Mouse (Mus musculus) CH12.LX (cell line): Measurements from ENCODE around the gene Hist3h2a. TPM values are rescaled to one million over a fixed set of nuclear protein-coding genes. Genes with fewer than 3 reads are reported as not detected.

Experiments used
- DNase-seq: peaks from one replicate; pipeline ENCODE4 v3.0.0-alpha.2; 2013; ENCODE audit errors: extremely low read depth
- H3K27ac ChIP-seq: 2 replicates; pipeline ENCODE4 v1.5.1; 2012; ENCODE audit warnings: low read depth, mild to moderate bottlenecking, control low read depth, moderate library complexity; ENCODE audit not compliant: insufficient read depth
- H3K27me3 ChIP-seq: replicated peaks from 2 replicates; pipeline ENCODE3; 2012; ENCODE audit warnings: inconsistent platforms
- H3K36me3 ChIP-seq, 2 experiments: replicated peaks in 1 of 2; 2 replicates each; pipeline versions ENCODE3 to v1.6.1; 2012; ENCODE audit warnings: inconsistent platforms in 1 of 2, low read length in 1 of 2, mild to moderate bottlenecking in 1 of 2, mixed read lengths in 1 of 2, moderate library complexity in 1 of 2; ENCODE audit not compliant: control insufficient read depth in 1 of 2, insufficient read depth in 1 of 2
- H3K4me1 ChIP-seq, 2 experiments: 2 replicates each; pipeline ENCODE4 v1.6.1; 2012; ENCODE audit warnings: inconsistent platforms in 1 of 2, moderate library complexity in 1 of 2; ENCODE audit not compliant: insufficient read depth in 2 of 2, control insufficient read depth in 1 of 2
- H3K4me2 ChIP-seq: 2 replicates; pipeline ENCODE4 v1.6.1; 2012; ENCODE audit warnings: low read depth, mild to moderate bottlenecking, control low read depth; ENCODE audit not compliant: poor library complexity, insufficient read depth, severe bottlenecking
- H3K4me3 ChIP-seq, 3 experiments: fragments of 150-350 bp in 1 of 3; sonication (generic) in 1 of 3; replicated peaks in 1 of 3; 2 replicates each; pipeline versions ENCODE3 to v1.5.1; 2011 to 2012; ENCODE audit warnings: low read depth in 2 of 3, low read length in 2 of 3, mild to moderate bottlenecking in 2 of 3, moderate library complexity in 2 of 3, control low read depth in 1 of 3, improper control_type of control experiment in 1 of 3, inconsistent platforms in 1 of 3, mixed read lengths in 1 of 3; ENCODE audit not compliant: poor library complexity in 1 of 3
- H3K79me2 ChIP-seq: replicated peaks from 2 replicates; pipeline ENCODE4 v1.6.1; 2012; ENCODE audit warnings: mild to moderate bottlenecking, moderate library complexity; ENCODE audit not compliant: control insufficient read depth, poor library complexity, insufficient read depth, severe bottlenecking; ENCODE audit errors: extremely low read depth
- H3K9ac ChIP-seq: 2 replicates; pipeline ENCODE4 v1.6.1; 2012; ENCODE audit warnings: low read depth, mild to moderate bottlenecking, control low read depth, moderate library complexity; ENCODE audit not compliant: insufficient read depth
- H3K9me3 ChIP-seq: replicated peaks from 2 replicates; pipeline ENCODE3; 2012; ENCODE audit warnings: low read length, inconsistent platforms, mixed read lengths
- CTCF ChIP-seq, 2 experiments: IDR thresholded peaks in 1 of 2; conservative IDR thresholded peaks in 1 of 2; 2 replicates each; pipeline ENCODE4 v1.5.1; 2011 to 2012; ENCODE audit warnings: low read depth in 2 of 2, low read length in 2 of 2, improper control_type of control experiment in 1 of 2, inconsistent platforms in 1 of 2, mild to moderate bottlenecking in 1 of 2, moderate library complexity in 1 of 2
- ETS1 ChIP-seq: conservative IDR thresholded peaks from 2 replicates; pipeline ENCODE4 v1.6.1; 2012; ENCODE audit warnings: low read depth, mild to moderate bottlenecking, inconsistent platforms, low read length, improper control_type of control experiment, moderate library complexity
- HCFC1 ChIP-seq: IDR thresholded peaks from 2 replicates; pipeline ENCODE4 v1.6.1; 2012; ENCODE audit warnings: low read depth, mild to moderate bottlenecking, inconsistent platforms, low read length, improper control_type of control experiment
- JUN ChIP-seq: IDR thresholded peaks from 2 replicates; pipeline ENCODE4 v1.6.1; 2011; ENCODE audit warnings: low read depth, mild to moderate bottlenecking, low read length, improper control_type of control experiment, moderate library complexity; ENCODE audit not compliant: insufficient read depth
- JUND ChIP-seq: conservative IDR thresholded peaks from 2 replicates; pipeline ENCODE4 v1.6.1; 2011; ENCODE audit warnings: low read depth, low read length, improper control_type of control experiment
- MAFK ChIP-seq: IDR thresholded peaks from 2 replicates; pipeline ENCODE4 v1.6.1; 2011; ENCODE audit warnings: low read length, improper control_type of control experiment; ENCODE audit not compliant: insufficient replicate concordance
- MAX ChIP-seq: IDR thresholded peaks from 2 replicates; pipeline ENCODE4 v1.6.1; 2011; ENCODE audit warnings: low read length, improper control_type of control experiment
- MXI1 ChIP-seq: IDR thresholded peaks from 2 replicates; pipeline ENCODE4 v1.6.1; 2011; ENCODE audit warnings: mild to moderate bottlenecking, low read depth, low read length, improper control_type of control experiment
- MYC ChIP-seq: IDR thresholded peaks from 2 replicates; pipeline ENCODE4 v1.6.1; 2011; ENCODE audit warnings: low read depth, mild to moderate bottlenecking, improper control_type of control experiment, low read length
- RAD21 ChIP-seq: IDR thresholded peaks from 2 replicates; pipeline ENCODE4 v1.6.1; 2011; ENCODE audit warnings: low read depth, mild to moderate bottlenecking, low read length, improper control_type of control experiment, moderate library complexity
- SIN3A ChIP-seq: IDR thresholded peaks from 2 replicates; pipeline ENCODE4 v1.6.1; 2012; ENCODE audit warnings: low read length, improper control_type of control experiment, inconsistent platforms
- TBP ChIP-seq: conservative IDR thresholded peaks from 2 replicates; pipeline ENCODE4 v1.6.1; 2011; ENCODE audit warnings: low read depth, low read length, improper control_type of control experiment
- TCF12 ChIP-seq: IDR thresholded peaks from 2 replicates; pipeline ENCODE4 v1.6.1; 2014; ENCODE audit warnings: low read depth, mild to moderate bottlenecking, inconsistent platforms, low read length, improper control_type of control experiment
- USF2 ChIP-seq: conservative IDR thresholded peaks from 2 replicates; pipeline ENCODE4 v1.6.1; 2011; ENCODE audit warnings: low read depth, low read length, improper control_type of control experiment
- ZKSCAN1 ChIP-seq: IDR thresholded peaks from 2 replicates; pipeline ENCODE4 v1.6.1; 2012; ENCODE audit warnings: low read depth, inconsistent platforms, low read length, improper control_type of control experiment, borderline replicate concordance
- ZMIZ1 ChIP-seq: IDR thresholded peaks from 2 replicates; pipeline ENCODE4 v1.6.1; 2012; ENCODE audit warnings: low read depth, mild to moderate bottlenecking, inconsistent platforms, low read length, improper control_type of control experiment
- ZNF384 ChIP-seq: IDR thresholded peaks from 2 replicates; pipeline ENCODE4 v1.6.1; 2012; ENCODE audit warnings: low read depth, low read length, improper control_type of control experiment, inconsistent platforms
- dilution Hi-C: fragments of 300-500 bp; cut with MboI; formaldehyde crosslinking; loops from 2 replicates; pipeline ENCODE4 v1.14.3; 2020; ENCODE audit warnings: low sequenced_read_pairs; ENCODE audit not compliant: extremely low pct_unique_long_range_greater_than_20kb, extremely low pct_ligation_motif_present
- in situ Hi-C: fragments of 300-500 bp; cut with MboI; formaldehyde crosslinking; loops from 3 replicates; pipeline ENCODE4 v1.14.3; 2019; ENCODE audit warnings: low sequenced_read_pairs, low pct_ligation_motif_present, low pct_unique_long_range_greater_than_20kb, mixed read lengths
- polyA plus RNA-seq: library from polyadenylated mRNA; unstranded; fragments of >175 nt; gene quantifications from 2 replicates; pipeline ENCODE4 v1.2.1, GENCODE M21; 2012; ENCODE audit warnings: low read depth; ENCODE audit not compliant: insufficient read length
- total RNA-seq, 2 experiments: library from RNA; depleted of rRNA; stranded (reverse); fragments of 300-350 nt in 1 of 2; fragments of >200 nt in 1 of 2; gene quantifications; 2 replicates each; pipeline ENCODE4 v1.2.3; 2012 to 2014

Hist3h2a gene
- total and polyA plus RNA-seq, 3 experiments, result 1.2 to 97.2 (median 6.1) TPM

DNA sequence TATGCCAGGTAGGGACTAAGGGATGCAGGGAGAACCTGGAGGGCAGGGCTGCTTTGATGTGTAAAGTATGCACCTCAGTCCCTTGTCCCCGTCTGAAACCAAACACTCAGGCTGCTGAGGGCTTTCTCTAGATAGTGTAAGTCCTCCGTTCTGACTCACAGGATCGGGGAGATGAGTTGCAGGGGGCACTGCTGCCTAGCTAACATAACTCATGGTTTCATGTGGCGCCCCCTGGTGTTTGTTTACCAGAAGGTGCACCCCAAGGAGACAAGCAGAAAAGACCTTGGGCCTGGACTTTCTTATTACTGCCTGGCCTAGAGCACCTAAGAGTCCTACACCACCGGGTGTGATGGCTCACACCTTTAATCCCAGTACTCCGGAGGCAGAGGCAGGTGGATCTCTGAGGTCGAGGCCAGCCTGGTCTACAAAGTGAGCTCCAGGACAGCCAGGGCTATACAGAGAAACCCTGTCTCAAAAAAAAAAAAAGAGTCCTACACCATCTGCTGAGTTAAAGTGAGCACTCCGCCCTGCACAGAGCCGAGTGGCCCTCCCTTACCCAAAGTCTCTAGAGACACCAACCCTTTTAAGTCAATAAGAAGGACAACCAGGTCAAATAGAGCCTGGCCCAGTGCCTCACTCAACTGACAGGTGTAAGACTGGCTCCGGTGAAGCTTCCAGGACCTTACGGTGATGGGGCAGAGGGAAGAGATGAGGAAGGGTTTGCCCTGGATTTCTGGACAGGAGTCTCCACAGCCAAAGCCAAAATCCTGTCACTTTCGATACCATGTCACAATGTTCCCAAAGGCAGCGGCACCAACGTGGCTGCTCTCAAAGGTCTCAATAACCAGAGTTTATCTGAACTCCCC lies 37.4 kb upstream of the Hist3h2a start (continued):
- no peak for TF ChIP-seq MAX
- no peak for TF ChIP-seq SIN3A
- TF ChIP-seq MXI1, result no peak
- TF ChIP-seq MYC, result peak; percentile 40; the same call in 1 of the 2 replicates
- no peak for TF ChIP-seq JUND
- peak; percentile 19; the same call in 1 of the 2 replicates for TF ChIP-seq ZNF384
- TF ChIP-seq HCFC1, result no peak
- TF ChIP-seq USF2, result no peak
- TF ChIP-seq ZMIZ1, result no peak
- no peak for TF ChIP-seq MAFK
- TF ChIP-seq ETS1, result no peak

DNA sequence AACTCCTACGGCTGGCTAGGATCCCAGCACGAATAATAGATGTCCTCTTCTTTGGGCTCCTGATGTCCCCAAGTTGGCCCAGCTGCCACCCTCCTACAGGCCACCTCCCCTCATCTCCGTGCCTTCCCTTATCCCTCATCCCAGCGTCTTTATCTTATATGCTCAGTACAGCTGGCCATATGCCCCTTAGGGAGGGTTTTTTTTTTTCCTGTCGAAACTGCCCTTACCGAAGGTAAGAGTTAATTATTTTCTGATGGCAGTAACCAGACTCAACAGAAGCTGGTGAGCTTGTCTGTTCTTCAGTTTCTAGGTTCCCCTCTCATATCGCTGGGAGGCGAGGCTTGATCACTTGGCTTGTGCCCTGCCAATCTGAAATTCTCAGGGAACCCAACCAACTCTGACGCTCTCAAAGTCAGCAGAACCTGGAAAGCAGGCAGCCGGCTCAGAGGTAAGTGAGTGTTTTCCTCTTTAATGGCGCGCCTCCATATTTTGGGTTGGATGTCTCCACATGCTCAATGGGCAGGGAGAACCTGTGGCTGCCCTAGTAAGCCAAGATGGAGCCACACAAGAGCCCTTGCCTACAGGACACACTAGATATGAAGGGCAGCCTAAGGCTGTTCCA lies 36.6 kb upstream of the Hist3h2a start, which contains the start of gene Btnl10:
Gene Btnl10, plus strand, starts transcription at position 164 of the 622 bp plus-strand sequence.
- Histone ChIP-seq H3K9ac (no peak within 1 kb of the TSS), H3K27ac (no peak within 1 kb of the TSS), H3K4me3 (no peak within 1 kb of the TSS), H3K4me1 (peaks cover 12 to 25% of the 10 kb centered on the region in 2 experiments), H3K27me3 (peaks cover 70% of the 10 kb centered on the region), H3K4me2 (no peak within 1 kb of the TSS), H3K79me2 (no peaks in the 10 kb centered on the region), H3K36me3 (no peaks in the 10 kb centered on the region), H3K9me3 (no peaks in the 10 kb centered on the region)
- TF ChIP-seq TCF12 (no peak), JUN (no peak), RAD21 (no peak), MYC (no peak), TBP (no peak), CTCF (conservative IDR thresholded peaks at IDR 0.05 in 1 of 2, IDR thresholded peaks at IDR 0.05 in 1 of 2; ENCODE audit: low read depth in 2 of 2, low read length in 2 of 2) (no peak)
- no peak for DNase-seq
- in situ Hi-C loops (no loop called here), dilution Hi-C loops (no loop called here)

GRCm38 (mm10) chr11:58918759-58919158 lies 35.7 kb upstream of the Hist3h2a start:
- Histone ChIP-seq H3K36me3 (no peaks in the 10 kb centered on the region), H3K27me3 (peaks cover 69% of the 10 kb centered on the region), H3K4me2 (no peak overlapping the region), H3K79me2 (no peaks in the 10 kb centered on the region), H3K27ac (no peak overlapping the region), H3K4me1 (peaks cover 12 to 29% of the 10 kb centered on the region in 2 experiments), H3K4me3 (no peak overlapping the region), H3K9ac (no peak overlapping the region), H3K9me3 (no peaks in the 10 kb centered on the region)
- in situ Hi-C loops, result no loop called here
- no peak for DNase-seq
- TF ChIP-seq MAFK (no peak), MXI1 (no peak), ZKSCAN1 (no peak), ETS1 (no peak), RAD21 (no peak)
- dilution Hi-C loops, result no loop called here
